Mouse (Mus musculus) olfactory bulb, adult 2 months (tissue): Measurements from ENCODE around the gene Ccdc8.

Experiments
- CTCF ChIP-seq: fragments of 200-500 bp; IDR thresholded peaks from 2 replicates; pipeline ENCODE4 v1.5.1; 2012; ENCODE audit warnings: low read depth, mild to moderate bottlenecking, low read length, moderate library complexity; ENCODE audit not compliant: insufficient read depth
- POLR2A ChIP-seq: fragments of 200-500 bp; IDR thresholded peaks from 2 replicates; pipeline ENCODE4 v1.6.1; 2012; ENCODE audit warnings: mild to moderate bottlenecking, low read depth, low read length, moderate library complexity; ENCODE audit not compliant: insufficient read depth

DNA sequence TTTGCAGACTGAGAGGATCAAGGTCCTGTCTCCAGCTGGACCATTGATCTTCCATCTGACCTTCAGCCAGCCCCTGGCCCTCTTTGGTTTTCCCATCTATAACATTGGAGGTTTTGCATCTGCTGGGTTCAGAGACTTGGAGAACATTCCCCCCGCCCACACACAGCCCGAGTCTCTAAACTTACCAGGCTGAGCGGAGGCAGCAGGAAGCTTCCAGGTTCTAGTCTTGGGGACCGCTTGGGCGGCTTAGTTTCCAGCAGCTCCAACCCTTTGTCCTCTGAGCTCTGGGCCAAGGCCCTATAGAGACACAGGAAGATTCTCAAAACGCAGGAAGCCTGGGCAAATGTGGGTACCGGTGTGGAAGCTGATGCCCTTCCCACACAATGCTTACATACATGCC lies 46.9 kb downstream of the Ccdc8 start:
- no peak for TF ChIP-seq CTCF
- no peak for TF ChIP-seq POLR2A
